Mouse (Mus musculus) limb, embryonic 15.5 days (tissue): ENCODE data around the gene Pakap. TPM values are rescaled to one million over a fixed set of nuclear protein-coding genes. Genes with fewer than 3 reads are reported as not detected.

Experiments
- ATAC-seq: fragments of 200-750 bp; cut with Nextera tagmentation; 2 replicates; pipeline ENCODE4 v1.8.0; 2017; ENCODE audit warnings: low read depth, moderate TSS enrichment; ENCODE audit not compliant: insufficient number of reproducible peaks, low FRiP score, low TSS enrichment
- H3K27ac ChIP-seq: fragments of 300-500 bp; sonication (generic); 2 replicates; pipeline ENCODE4 v1.5.1; 2015; ENCODE audit warnings: moderate library complexity, mild to moderate bottlenecking, inconsistent platforms
- H3K27me3 ChIP-seq: fragments of 300-500 bp; sonication (generic); 2 replicates; pipeline ENCODE4 v1.6.1; 2015; ENCODE audit warnings: inconsistent platforms
- H3K36me3 ChIP-seq: fragments of 300-500 bp; sonication (generic); 2 replicates; pipeline ENCODE4 v1.6.1; 2015; ENCODE audit warnings: inconsistent platforms
- H3K4me1 ChIP-seq: fragments of 300-500 bp; sonication (generic); 2 replicates; pipeline ENCODE4 v1.6.1; 2015; ENCODE audit warnings: inconsistent platforms
- H3K4me2 ChIP-seq: fragments of 300-500 bp; sonication (generic); 2 replicates; pipeline ENCODE4 v1.6.1; 2015; ENCODE audit warnings: mild to moderate bottlenecking, inconsistent platforms
- H3K4me3 ChIP-seq: fragments of 300-500 bp; sonication (generic); 2 replicates; pipeline ENCODE4 v1.5.1; 2015; ENCODE audit warnings: mild to moderate bottlenecking, inconsistent platforms
- H3K9ac ChIP-seq: fragments of 300-500 bp; sonication (generic); 2 replicates; pipeline ENCODE4 v1.6.1; 2015; ENCODE audit warnings: inconsistent platforms
- H3K9me3 ChIP-seq: fragments of 300-500 bp; sonication (generic); 2 replicates; pipeline ENCODE4 v1.6.1; 2016; ENCODE audit warnings: inconsistent platforms
- WGBS: fragments of 180-500 bp; shearing (Covaris S2); methylation state at CpG from one replicate; pipeline ENCODE4 v1.1.7; 2015; 5-methylcytosine and 5-hydroxymethylcytosine counted together
- polyA plus RNA-seq: library from polyadenylated mRNA; unstranded; fragments of >200 nt; fragmentation: Nextera tagmentation; extraction: Ambion mirVana; gene quantifications from 2 replicates; pipeline ENCODE4 v1.2.1, GENCODE M21; 2015

Gene Pakap
- polyA plus RNA-seq, 1 experiment from 2014 or later: 30.5 TPM

DNA sequence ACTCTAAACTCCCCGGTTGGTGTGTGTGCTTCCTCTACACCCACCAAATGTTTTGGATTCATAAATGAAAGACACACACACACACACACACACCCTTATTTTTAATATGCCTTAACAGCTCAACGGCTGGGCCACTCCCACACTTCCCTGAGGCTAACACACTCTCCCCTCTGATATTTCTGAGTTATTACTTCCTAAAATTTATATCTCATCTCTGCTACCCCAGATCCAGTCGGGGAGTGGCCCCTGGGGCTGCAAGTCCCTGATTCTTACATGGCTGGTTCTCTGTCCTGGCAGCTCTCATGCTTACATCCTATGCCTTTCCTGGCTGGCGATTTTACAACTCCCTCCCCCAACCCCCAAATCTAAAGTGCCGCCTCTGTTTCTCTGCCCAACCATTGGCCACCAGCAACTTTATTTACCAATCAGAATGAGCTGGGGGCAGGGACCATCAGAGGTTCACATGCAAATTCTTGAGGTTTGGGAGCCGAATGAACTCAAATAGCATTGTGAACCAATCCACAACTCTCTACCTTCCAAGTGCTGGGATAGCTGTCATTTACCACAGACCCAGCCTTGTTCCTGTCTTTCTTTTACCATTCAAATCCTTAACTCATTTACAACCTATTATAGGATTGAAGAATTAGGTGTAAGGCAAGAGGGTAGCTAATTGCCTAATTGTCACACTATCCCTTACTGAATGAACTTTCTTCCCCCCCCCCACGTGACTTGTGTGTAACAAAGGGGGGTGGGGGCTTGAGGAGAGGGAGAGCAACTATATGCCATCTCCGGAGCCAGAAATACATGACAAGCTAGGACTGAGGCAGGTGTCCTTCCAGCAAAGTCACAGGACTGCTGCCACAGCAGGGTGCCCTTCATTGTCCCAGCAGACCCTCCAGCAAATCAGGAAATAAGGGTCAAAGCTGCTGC is 351.8 kb downstream of the Pakap start:
- H3K9ac ChIP-seq: no peak overlapping the region
- ATAC-seq: no peak
- H3K27ac ChIP-seq: no peak overlapping the region
- 12% methylated on average over 8 of the region's 8 CpGs for WGBS
- no peaks in the 10 kb centered on the region for H3K36me3 ChIP-seq
- H3K4me2 ChIP-seq: no peak overlapping the region
- no peaks in the 10 kb centered on the region for H3K9me3 ChIP-seq
- H3K27me3 ChIP-seq: no peaks in the 10 kb centered on the region
- H3K4me1 ChIP-seq: peaks cover 29% of the 10 kb centered on the region
- no peak overlapping the region for H3K4me3 ChIP-seq

DNA sequence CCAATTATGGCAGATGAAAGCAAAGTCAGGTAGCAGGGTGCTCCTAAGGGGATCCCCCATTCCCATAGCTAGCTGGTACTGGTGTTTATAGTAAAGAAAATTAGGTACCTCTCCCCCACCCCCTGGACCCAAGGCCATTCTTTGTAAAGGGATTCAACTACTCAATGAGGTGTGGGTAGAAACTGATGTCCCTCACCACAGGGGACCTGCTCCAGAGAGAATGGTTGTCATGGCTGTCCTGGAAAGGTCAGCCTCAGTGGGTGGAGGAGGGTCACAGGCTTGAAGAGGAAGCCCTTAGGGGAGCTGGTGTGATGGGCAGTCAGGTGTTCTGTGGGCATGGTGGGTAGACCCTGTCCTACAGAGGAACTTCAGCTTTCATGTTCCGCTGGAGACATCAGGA is 352.5 kb downstream of the Pakap start:
- Histone ChIP-seq H3K4me3 (no peak overlapping the region), H3K9me3 (no peaks in the 10 kb centered on the region), H3K36me3 (no peaks in the 10 kb centered on the region), H3K4me2 (no peak overlapping the region), H3K9ac (no peak overlapping the region), H3K27me3 (no peaks in the 10 kb centered on the region), H3K4me1 (peaks cover 22% of the 10 kb centered on the region), H3K27ac (no peak overlapping the region)
- WGBS: 76% methylated on average over 1 of the region's 1 CpGs
- no peak for ATAC-seq

DNA sequence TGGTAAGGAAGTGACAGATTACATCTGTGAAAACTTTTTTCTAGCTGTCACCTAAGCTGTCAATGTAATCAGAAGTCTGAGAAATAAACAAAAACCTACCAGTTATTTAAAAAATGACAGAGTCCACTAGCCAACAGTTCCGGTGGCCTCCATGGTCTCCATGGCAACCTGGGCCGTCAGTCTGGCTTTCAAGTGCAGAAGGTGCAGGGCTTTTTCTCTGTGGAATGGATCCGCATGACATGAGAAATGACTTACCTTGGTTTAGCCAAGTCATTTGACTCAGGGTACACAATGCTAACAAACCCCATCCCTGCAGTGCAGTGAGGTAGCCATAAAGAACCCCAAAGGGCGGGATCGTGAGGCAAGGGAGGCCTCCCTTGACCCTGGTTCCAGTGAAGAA is 354.2 kb downstream of the Pakap start:
- Histone ChIP-seq H3K9ac (no peak overlapping the region), H3K4me2 (no peak overlapping the region), H3K36me3 (no peaks in the 10 kb centered on the region), H3K4me3 (no peak overlapping the region), H3K4me1 (peaks cover 9% of the 10 kb centered on the region), H3K27me3 (no peaks in the 10 kb centered on the region), H3K9me3 (no peaks in the 10 kb centered on the region), H3K27ac (no peak overlapping the region)
- no peak for ATAC-seq
- WGBS: 58% methylated on average over 5 of the region's 5 CpGs

DNA sequence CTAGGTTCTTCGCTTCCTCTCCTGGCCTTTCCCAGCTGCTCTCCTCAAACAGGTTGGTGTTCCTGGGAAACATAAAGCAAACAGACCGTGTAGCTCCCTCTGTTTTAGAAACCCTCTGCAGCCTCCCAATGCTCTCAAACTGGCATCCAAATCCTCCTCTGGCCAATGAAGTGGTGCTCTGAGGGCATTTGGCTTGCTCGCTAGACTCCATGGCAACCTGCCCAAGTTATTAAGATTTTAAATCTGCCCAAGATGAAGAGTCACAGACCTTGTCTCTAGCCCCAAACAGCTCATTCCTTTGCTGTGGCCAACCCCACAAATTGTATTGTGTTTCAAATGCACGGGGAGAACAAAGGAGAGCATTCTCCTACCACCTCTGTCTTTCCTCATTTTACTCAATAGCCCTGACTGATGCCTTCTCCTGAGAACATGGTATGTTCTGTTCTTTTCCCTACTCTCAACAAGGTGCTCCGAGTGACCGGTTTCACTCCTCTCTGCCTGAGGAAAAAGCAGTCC is 356.6 kb downstream of the Pakap start:
- ATAC-seq: no peak
- peaks cover 8% of the 10 kb centered on the region for H3K4me1 ChIP-seq
- H3K27ac ChIP-seq: no peak overlapping the region
- 63% methylated on average over 6 of the region's 6 CpGs for WGBS
- no peaks in the 10 kb centered on the region for H3K9me3 ChIP-seq
- H3K4me3 ChIP-seq: no peak overlapping the region
- H3K36me3 ChIP-seq: no peaks in the 10 kb centered on the region
- H3K4me2 ChIP-seq: no peak overlapping the region
- H3K27me3 ChIP-seq: no peaks in the 10 kb centered on the region
- no peak overlapping the region for H3K9ac ChIP-seq

DNA sequence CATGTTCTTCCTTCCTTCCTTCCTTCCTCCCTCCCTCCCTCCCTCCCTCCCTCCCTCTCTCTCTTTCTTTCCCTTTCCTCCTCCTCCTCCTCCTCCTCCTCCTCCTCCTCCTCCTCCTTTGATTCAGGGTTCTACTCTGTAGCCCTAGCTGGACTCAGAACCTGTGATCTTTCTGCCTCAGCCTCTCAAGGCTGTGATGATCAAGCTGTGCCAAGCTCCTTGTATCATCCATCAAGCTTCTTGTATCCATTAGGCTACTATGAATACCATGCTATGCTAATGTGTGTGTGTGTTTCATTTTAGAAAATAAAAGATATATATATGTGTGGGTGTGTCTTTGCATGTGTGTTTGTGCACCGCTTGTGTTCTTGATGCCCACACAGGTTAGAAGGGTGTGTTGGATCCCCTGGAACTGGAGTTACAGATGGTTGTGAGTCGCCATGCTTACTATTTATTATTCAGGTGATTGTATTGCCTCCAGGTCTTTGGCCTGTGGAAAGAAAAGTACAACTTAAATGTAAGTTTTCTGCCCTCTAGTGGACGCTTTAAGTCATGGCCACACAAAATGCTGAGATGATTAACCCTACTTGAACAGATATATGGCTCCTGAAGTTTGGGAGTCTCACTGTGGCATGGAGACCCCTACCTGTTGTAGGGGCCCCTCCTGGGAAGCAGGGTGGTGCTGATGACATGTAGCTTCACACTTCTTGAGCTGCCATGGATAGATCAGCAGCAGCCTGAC is 359.7 kb downstream of the Pakap start:
- no peak for ATAC-seq
- H3K27me3 ChIP-seq: no peaks in the 10 kb centered on the region
- WGBS: 24% methylated on average over 3 of the region's 3 CpGs
- no peak overlapping the region for H3K27ac ChIP-seq
- H3K9ac ChIP-seq: no peak overlapping the region
- H3K4me1 ChIP-seq: 0 out of 2 replicates have a peak, but pooled peaks cover 4% of the 10 kb centered on the region
- no peaks in the 10 kb centered on the region for H3K36me3 ChIP-seq
- no peaks in the 10 kb centered on the region for H3K9me3 ChIP-seq
- no peak overlapping the region for H3K4me2 ChIP-seq
- H3K4me3 ChIP-seq: no peak overlapping the region

DNA sequence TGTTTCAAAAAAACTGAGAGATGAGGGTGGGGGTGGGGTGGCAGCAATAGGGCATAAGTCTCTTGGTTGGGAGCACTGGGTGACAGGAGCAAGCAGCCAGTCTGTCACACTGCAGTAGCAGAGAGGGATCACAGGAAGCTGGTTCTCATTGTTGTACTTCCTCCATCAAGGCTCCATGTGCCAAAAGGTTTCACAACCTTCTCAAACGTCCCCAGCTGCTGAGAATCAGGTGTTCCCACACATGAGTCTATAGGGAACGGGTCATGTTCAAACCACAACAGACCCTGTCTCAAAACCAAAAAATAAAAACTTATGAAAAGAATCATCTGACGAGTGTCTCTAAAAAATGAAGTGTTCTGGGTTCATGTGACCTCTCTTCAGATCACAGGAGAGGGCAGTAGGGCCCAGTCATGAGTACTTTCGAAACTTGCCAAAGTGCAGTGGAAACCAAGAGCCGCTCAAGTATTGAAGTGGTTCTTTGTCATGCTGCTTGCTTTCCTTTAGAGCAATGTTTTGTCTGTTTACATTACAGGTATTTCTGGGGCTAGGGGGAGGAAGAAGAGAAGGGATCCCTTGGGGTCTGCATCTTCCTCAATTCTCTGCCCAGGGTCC is 362.7 kb downstream of the Pakap start:
- no peak overlapping the region for H3K4me3 ChIP-seq
- H3K27ac ChIP-seq: no peak overlapping the region
- no peaks in the 10 kb centered on the region for H3K27me3 ChIP-seq
- H3K4me2 ChIP-seq: no peak overlapping the region
- WGBS: 73% methylated on average over 5 of the region's 5 CpGs
- H3K9ac ChIP-seq: no peak overlapping the region
- no peaks in the 10 kb centered on the region for H3K36me3 ChIP-seq
- H3K4me1 ChIP-seq: no peaks in the 10 kb centered on the region
- no peak for ATAC-seq
- no peaks in the 10 kb centered on the region for H3K9me3 ChIP-seq

DNA sequence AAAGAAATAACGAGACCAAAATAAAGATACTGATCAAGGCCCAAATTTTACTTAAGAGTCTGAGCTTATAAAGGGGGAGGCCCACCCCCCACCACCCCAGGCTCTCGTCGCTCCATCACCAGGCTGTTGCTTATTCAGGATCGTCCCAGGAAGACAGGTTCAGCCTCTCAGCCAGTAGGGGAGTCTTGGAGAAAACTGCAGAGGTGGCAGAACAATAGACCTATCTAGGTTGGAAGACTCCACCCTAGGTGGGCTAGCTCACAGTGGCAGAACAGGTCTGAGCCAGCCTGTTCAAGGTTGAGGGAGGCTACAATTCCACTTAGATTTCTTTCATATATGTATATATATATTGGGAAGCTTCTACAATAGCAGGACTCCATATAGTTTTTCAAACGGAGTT is 366.2 kb downstream of the Pakap start:
- H3K9me3 ChIP-seq: no peaks in the 10 kb centered on the region
- H3K9ac ChIP-seq: no peak overlapping the region
- no peak overlapping the region for H3K27ac ChIP-seq
- H3K4me2 ChIP-seq: no peak overlapping the region
- H3K36me3 ChIP-seq: no peaks in the 10 kb centered on the region
- H3K4me1 ChIP-seq: no peaks in the 10 kb centered on the region
- no peak for ATAC-seq
- no peak overlapping the region for H3K4me3 ChIP-seq
- WGBS: 65% methylated on average over 5 of the region's 5 CpGs
- no peaks in the 10 kb centered on the region for H3K27me3 ChIP-seq

DNA sequence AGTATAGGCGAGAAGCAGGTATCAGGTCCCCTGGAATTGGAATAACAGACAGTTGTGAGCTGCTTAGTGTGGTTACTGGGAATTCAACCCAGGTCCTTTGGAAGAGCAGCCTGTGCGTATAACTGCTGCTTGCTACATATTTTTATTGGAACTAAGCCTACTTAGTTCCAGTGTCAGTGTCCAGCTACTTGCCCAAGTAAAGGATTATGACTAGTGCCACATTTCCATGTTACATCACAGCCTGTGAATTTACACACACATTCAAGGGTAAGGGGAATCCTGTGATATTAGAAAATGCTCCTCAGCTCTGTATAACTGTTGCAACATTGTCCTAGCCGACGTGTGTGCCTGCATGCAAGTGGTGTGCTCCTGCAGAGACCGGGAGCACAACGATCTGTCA is 369.3 kb downstream of the Pakap start:
- no peak for ATAC-seq

DNA sequence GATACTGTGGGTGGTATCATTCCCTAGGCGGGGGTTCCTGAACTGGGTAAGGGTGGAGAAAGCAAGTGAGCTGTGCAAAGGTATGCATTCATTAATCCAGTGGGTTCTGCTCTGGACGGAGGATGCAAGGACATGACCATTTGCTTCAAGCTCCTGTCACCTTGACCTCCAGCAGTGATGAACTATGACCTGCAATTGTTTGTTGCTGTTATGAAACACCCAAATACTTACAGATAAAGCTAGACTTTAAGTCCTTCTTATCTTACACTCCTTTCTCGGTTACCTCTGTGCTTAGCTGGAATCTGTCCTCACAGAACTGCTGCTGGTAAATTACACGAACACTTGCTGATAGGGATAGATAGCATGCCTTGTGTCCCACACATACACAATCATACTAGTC is 372.7 kb downstream of the Pakap start:
- Histone ChIP-seq H3K27ac (no peak overlapping the region), H3K9ac (no peak overlapping the region), H3K4me1 (no peaks in the 10 kb centered on the region), H3K4me2 (no peak overlapping the region), H3K36me3 (peaks cover 35% of the 10 kb centered on the region), H3K4me3 (no peak overlapping the region), H3K27me3 (no peaks in the 10 kb centered on the region), H3K9me3 (no peaks in the 10 kb centered on the region)
- ATAC-seq: no peak
- WGBS: 87% methylated on average over 4 of the region's 4 CpGs

More for the DNA sequence above, 369.3 kb downstream of the Pakap start:
- 71% methylated on average over 6 of the region's 6 CpGs for WGBS
- H3K9ac ChIP-seq: no peak overlapping the region
- no peaks in the 10 kb centered on the region for H3K9me3 ChIP-seq
- no peak overlapping the region for H3K4me3 ChIP-seq
- no peak overlapping the region for H3K27ac ChIP-seq
- no peak overlapping the region for H3K4me2 ChIP-seq
- H3K27me3 ChIP-seq: no peaks in the 10 kb centered on the region
- peaks cover 4% of the 10 kb centered on the region; the same call in 1 of the 2 replicates for H3K36me3 ChIP-seq
- no peaks in the 10 kb centered on the region for H3K4me1 ChIP-seq

DNA sequence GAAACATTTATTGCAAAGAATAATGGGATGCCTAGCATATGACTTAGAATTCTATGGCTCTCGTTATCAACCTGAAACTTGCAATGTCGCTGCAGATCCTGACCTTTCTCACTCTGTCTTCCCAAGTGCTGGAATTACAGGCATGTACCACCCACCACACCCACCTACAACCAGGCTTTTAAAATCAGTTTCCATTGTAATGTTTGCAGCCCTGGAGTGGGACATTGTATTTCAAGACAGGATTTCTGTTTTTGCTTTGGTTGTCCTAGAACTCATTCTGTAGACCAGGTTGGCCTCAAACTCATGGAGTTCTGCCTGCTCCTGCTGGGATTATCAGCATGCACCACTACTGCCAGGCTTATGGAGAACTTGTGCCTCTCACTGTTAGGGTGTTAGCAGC is 374.9 kb downstream of the Pakap start:
- H3K9me3 ChIP-seq: no peaks in the 10 kb centered on the region
- WGBS: 85% methylated on average over 2 of the region's 2 CpGs
- H3K27ac ChIP-seq: no peak overlapping the region
- no peak overlapping the region for H3K4me2 ChIP-seq
- no peaks in the 10 kb centered on the region for H3K27me3 ChIP-seq
- ATAC-seq: no peak
- H3K4me1 ChIP-seq: no peaks in the 10 kb centered on the region
- no peak overlapping the region for H3K9ac ChIP-seq
- no peak overlapping the region for H3K4me3 ChIP-seq
- H3K36me3 ChIP-seq: peaks cover 52% of the 10 kb centered on the region
